Mouse (Mus musculus): ENCODE results near the gene Rabepk.

GRCm38 (mm10) chr2:34764801-34765200, 34.9 kb downstream of the Rabepk start:
- TF ChIP-seq POLR2A (IDR thresholded peaks at IDR 0.05; ENCODE audit: borderline replicate concordance, control insufficient read depth, low read depth, low read length) (no peak), CTCF (IDR thresholded peaks at IDR 0.05; ENCODE audit: control insufficient read depth, insufficient read depth, low read length) (no peak)
